Mouse (Mus musculus) lung, embryonic 14.5 days (tissue): ENCODE results near the gene Gbp3. TPM values are rescaled to one million over a fixed set of nuclear protein-coding genes. Genes with fewer than 3 reads are reported as not detected.
"Not testable (repeated sequence)": the region's sequence is repeated elsewhere in the genome, so short reads cannot be mapped to it uniquely, and the experiment has no call there.

Experiments used
- ATAC-seq: fragments of 200-750 bp; cut with Nextera tagmentation; 2 replicates; pipeline ENCODE4 v1.8.0; 2017; ENCODE audit warnings: mild to moderate bottlenecking, moderate TSS enrichment, moderate library complexity; ENCODE audit not compliant: insufficient read depth
- DNase-seq: peaks from one replicate; pipeline ENCODE4 v3.0.0-alpha.2; 2015
- H3K27ac ChIP-seq: fragments of 300-500 bp; sonication (generic); 2 replicates; pipeline ENCODE4 v1.5.1; 2014; ENCODE audit warnings: low read depth, mild to moderate bottlenecking, moderate library complexity
- H3K27me3 ChIP-seq: fragments of 300-500 bp; sonication (generic); 2 replicates; pipeline ENCODE4 v1.6.1; 2014; ENCODE audit warnings: low read length, control low read depth; ENCODE audit not compliant: insufficient read depth
- H3K36me3 ChIP-seq: fragments of 300-500 bp; sonication (generic); 2 replicates; pipeline ENCODE4 v1.6.1; 2014; ENCODE audit warnings: control low read depth; ENCODE audit not compliant: insufficient read depth
- H3K4me1 ChIP-seq: fragments of 300-500 bp; sonication (generic); 2 replicates; pipeline ENCODE4 v1.6.1; 2014; ENCODE audit warnings: antibody characterized with exemption, control low read depth; ENCODE audit not compliant: insufficient read depth
- H3K4me2 ChIP-seq: fragments of 300-500 bp; sonication (generic); 2 replicates; pipeline ENCODE4 v1.6.1; 2014; ENCODE audit warnings: mild to moderate bottlenecking
- H3K4me3 ChIP-seq: fragments of 300-500 bp; sonication (generic); 2 replicates; pipeline ENCODE4 v1.5.1; 2014; ENCODE audit warnings: low read depth, low read length
- H3K9ac ChIP-seq: fragments of 300-500 bp; sonication (generic); 2 replicates; pipeline ENCODE4 v1.6.1; 2014
- H3K9me3 ChIP-seq: fragments of 300-500 bp; sonication (generic); 2 replicates; pipeline ENCODE4 v1.6.1; 2016; ENCODE audit warnings: low read depth, low read length, control low read depth
- CTCF ChIP-seq: IDR thresholded peaks from 2 replicates; pipeline ENCODE4 v1.5.1; 2016; ENCODE audit warnings: antibody characterized with exemption, low read depth
- WGBS: fragments of 180-500 bp; shearing (Covaris S2); extraction: QIAGEN DNeasy Blood & Tissue Kit; methylation state at CpG from one replicate; pipeline ENCODE4 v1.1.7; 2014; 5-methylcytosine and 5-hydroxymethylcytosine counted together
- polyA plus RNA-seq: library from polyadenylated mRNA; unstranded; fragments of >200 nt; fragmentation: Nextera tagmentation; extraction: Ambion mirVana; gene quantifications from 2 replicates; pipeline ENCODE4 v1.2.1, GENCODE M21; 2014

Gbp3 gene
- polyA plus RNA-seq, 1 experiment from 2014 or later: 1.3 TPM

DNA sequence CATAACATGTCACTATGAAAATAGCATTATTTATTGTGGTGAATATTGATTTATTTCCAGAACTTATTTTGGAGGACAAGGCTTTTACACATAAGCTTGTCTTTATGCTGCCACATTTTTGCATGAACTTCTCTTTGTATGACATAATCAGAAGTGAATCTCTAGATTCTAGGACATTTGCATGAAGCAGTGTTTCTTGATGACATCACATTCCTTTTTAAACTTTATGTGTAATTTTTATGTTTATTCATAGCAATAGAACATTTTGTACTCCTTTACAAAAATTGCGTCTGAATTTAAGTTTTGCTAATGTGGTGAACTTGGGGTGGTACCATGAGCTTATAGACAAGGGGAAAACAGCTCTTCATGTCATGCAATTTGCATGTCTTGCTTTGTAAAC lies 24.2 kb upstream of the Gbp3 start:
- H3K27ac ChIP-seq: no peak overlapping the region
- H3K9me3 ChIP-seq: no peaks in the 10 kb centered on the region
- DNase-seq (no peak), ATAC-seq (no peak)
- H3K36me3 ChIP-seq: no peaks in the 10 kb centered on the region
- H3K4me3 ChIP-seq: no peak overlapping the region
- H3K9ac ChIP-seq: no peak overlapping the region
- H3K4me2 ChIP-seq: no peak overlapping the region
- H3K27me3 ChIP-seq: 0 out of 2 replicates have a peak, but pooled peaks cover 4% of the 10 kb centered on the region
- 60% methylated on average over 1 of the region's 1 CpGs for WGBS
- H3K4me1 ChIP-seq: no peaks in the 10 kb centered on the region
- TF ChIP-seq CTCF: no peak

DNA sequence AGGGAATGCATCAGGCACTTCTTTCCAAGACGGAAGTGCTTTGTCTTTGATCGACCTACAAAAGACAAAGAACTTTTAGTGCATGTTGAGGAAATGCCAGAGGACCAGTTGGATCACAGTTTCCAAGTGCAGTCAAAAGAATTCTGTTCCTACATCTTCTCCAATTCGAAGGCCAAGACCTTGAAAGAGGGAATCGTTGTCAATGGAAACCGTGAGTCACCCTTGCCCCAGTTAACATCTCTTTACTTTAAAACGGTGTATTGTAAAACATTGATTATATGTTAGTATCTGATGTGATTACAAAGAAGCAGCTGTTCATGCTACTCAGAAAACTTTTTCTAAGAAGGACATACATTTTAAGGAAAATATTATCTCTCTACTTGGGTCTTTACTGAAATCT lies 18.4 kb upstream of the Gbp3 start:
- no peaks in the 10 kb centered on the region for H3K9me3 ChIP-seq
- ATAC-seq (no peak), DNase-seq (no peak)
- no peak overlapping the region for H3K4me3 ChIP-seq
- no peaks in the 10 kb centered on the region for H3K36me3 ChIP-seq
- H3K27me3 ChIP-seq: no peaks in the 10 kb centered on the region
- no peak overlapping the region for H3K9ac ChIP-seq
- no peaks in the 10 kb centered on the region for H3K4me1 ChIP-seq
- TF ChIP-seq CTCF: no peak
- H3K4me2 ChIP-seq: no peak overlapping the region
- H3K27ac ChIP-seq: no peak overlapping the region
- WGBS: 69% methylated on average over 6 of the region's 6 CpGs

DNA sequence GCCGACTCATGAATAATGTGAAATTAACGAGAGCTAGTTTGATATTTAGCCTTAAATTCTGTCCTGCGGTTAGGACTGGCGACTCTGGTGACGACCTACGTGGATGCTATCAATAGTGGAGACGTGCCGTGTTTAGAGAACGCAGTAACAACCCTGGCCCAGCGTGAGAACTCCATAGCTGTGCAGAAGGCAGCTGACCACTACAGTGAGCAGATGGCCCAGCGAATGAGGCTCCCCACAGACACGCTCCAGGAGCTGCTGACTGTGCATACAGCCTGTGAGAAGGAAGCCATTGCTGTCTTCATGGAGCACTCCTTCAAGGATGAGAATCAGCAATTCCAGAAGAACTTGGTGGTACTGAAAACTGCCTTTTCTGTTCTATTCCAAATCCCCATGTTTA lies 17.1 kb upstream of the Gbp3 start:
- H3K9ac ChIP-seq, H3K4me2 ChIP-seq, H3K4me1 ChIP-seq, H3K27ac ChIP-seq, H3K27me3 ChIP-seq, DNase-seq, H3K4me3 ChIP-seq, H3K9me3 ChIP-seq, H3K36me3 ChIP-seq, ATAC-seq: not testable (repeated sequence)
- WGBS: 73% methylated on average over 12 of the region's 12 CpGs

DNA sequence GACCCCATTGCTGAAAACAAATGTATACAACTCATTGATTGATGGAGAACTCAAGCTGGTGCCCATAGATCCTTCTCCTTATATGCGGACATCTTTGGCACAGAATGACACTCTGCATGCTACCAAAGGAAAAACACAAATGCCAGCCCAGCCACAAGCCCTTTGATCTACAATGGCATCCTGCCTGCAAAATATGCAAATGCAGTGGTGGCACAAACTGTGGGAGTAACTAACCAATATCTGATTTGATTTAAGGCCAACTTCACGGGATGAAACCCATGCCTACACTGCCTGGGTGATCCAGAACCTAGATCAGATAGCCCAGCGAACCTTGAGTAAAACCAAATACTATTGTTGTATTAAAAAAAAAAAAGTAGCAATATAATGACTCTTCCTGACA lies 13.1 kb upstream of the Gbp3 start:
- no peaks in the 10 kb centered on the region for H3K27me3 ChIP-seq
- 87% methylated on average over 3 of the region's 3 CpGs for WGBS
- no peaks in the 10 kb centered on the region for H3K4me1 ChIP-seq
- H3K4me3 ChIP-seq: no peak overlapping the region
- H3K9me3 ChIP-seq: no peaks in the 10 kb centered on the region
- H3K27ac ChIP-seq: no peak overlapping the region
- H3K9ac ChIP-seq: no peak overlapping the region
- no peak for TF ChIP-seq CTCF
- no peak overlapping the region for H3K4me2 ChIP-seq
- ATAC-seq (no peak), DNase-seq (no peak)
- no peaks in the 10 kb centered on the region for H3K36me3 ChIP-seq

DNA sequence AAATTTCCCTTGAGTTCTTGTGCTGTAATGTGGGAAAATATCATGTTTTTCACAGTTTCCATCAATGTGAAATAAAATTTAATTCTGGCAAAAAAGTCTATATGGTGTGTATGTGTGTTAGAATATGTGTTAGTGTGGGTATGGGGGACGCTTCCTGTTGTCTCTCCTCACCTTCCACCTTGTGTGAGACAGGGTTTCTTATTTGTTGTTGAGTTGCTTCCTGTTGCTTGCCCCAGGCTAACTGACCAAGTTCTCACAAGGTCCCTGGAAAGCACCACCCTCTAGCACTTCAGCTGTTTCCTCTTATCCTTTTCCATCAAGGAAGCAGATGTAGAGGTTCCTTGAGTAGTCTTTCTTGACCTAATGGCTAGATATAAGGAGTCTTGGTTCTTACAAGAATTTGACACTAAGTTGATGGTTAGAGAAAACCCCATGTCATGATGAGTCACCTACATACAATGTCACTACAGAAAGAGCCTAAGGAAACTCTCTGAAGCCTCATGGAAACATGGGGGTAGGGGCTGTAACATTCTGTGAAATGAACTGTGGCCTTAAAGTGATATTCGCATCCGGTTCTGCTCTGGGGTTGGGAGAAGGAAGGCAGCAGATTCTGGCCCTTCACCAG lies 9.7 kb upstream of the Gbp3 start:
- H3K27me3 ChIP-seq: no peaks in the 10 kb centered on the region
- H3K9ac ChIP-seq: no peak overlapping the region
- 75% methylated on average over 3 of the region's 3 CpGs for WGBS
- no peak overlapping the region for H3K4me3 ChIP-seq
- H3K27ac ChIP-seq: no peak overlapping the region
- no peak for ATAC-seq
- H3K36me3 ChIP-seq: no peaks in the 10 kb centered on the region
- H3K9me3 ChIP-seq: no peaks in the 10 kb centered on the region
- no peak overlapping the region for H3K4me2 ChIP-seq
- no peak for DNase-seq
- no peaks in the 10 kb centered on the region for H3K4me1 ChIP-seq
- no peak for TF ChIP-seq CTCF

DNA sequence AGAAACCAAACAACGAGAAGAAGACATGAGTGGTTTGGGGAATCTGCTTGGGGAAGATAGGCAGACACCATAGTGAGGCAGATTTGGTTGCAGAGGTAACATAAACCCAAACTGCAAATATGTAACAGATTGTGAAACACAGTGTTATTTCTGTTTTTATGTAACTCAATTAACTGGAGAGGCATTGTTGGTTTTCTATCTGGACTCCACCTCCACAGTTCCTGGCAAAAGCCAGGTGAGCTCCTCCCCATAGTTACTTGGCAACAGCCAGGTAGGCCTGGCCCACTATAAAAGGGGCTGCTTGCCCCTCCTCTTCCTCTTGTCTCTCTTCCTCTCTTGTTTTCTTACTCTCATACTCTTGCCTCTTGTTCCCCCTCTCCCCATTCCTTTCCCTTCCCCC lies 5.2 kb upstream of the Gbp3 start:
- DNase-seq: no peak
- H3K9ac ChIP-seq: no peak overlapping the region
- no peaks in the 10 kb centered on the region for H3K36me3 ChIP-seq
- no peak overlapping the region for H3K4me3 ChIP-seq
- H3K4me1 ChIP-seq: no peaks in the 10 kb centered on the region
- TF ChIP-seq CTCF: no peak
- H3K4me2 ChIP-seq: no peak overlapping the region
- H3K27me3 ChIP-seq: no peaks in the 10 kb centered on the region
- H3K27ac ChIP-seq: no peak overlapping the region
- ATAC-seq: no peak
- no peaks in the 10 kb centered on the region for H3K9me3 ChIP-seq
- 70% methylated on average over 1 of the region's 1 CpGs for WGBS

DNA sequence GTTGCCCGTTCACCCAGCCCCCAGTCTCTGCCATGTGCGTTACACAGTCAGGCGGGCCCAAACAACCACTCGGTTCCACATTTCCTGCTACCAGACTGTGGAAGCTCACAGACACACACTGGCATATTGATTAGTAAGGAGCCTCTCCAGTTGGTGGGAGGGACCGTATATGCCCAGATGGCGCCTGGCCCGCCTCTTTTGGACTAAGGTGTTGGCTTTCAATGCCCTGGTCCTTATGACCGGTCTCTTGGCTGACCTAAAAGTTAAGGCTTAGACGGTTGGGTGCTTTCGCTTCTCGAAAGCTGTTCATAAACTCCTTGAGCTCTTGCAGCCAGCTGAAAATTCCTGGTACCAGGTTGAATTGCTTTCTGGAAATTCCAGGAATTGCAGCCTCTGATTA lies 4.2 kb upstream of the Gbp3 start:
- DNase-seq: no peak

More for the DNA sequence above, 4.2 kb upstream of the Gbp3 start:
- H3K4me3 ChIP-seq: no peak overlapping the region
- no peaks in the 10 kb centered on the region for H3K27me3 ChIP-seq
- H3K4me2 ChIP-seq: no peak overlapping the region
- no peaks in the 10 kb centered on the region for H3K36me3 ChIP-seq
- no peak overlapping the region for H3K27ac ChIP-seq
- no peak overlapping the region for H3K9ac ChIP-seq
- no peaks in the 10 kb centered on the region for H3K9me3 ChIP-seq
- 81% methylated on average over 11 of the region's 11 CpGs for WGBS
- TF ChIP-seq CTCF: no peak
- no peak for ATAC-seq
- H3K4me1 ChIP-seq: no peaks in the 10 kb centered on the region
